Mouse (Mus musculus) testis, adult 2 months (tissue): ENCODE results near the gene Fam133b.

ENCODE experiments used
- CTCF ChIP-seq: fragments of 200-500 bp; IDR thresholded peaks from 2 replicates; pipeline ENCODE4 v1.5.1; 2012; ENCODE audit warnings: low read depth, mild to moderate bottlenecking, inconsistent platforms, low read length, moderate library complexity; ENCODE audit not compliant: control insufficient read depth, insufficient read depth, insufficient replicate concordance
- POLR2A ChIP-seq: fragments of 200-500 bp; IDR thresholded peaks from 2 replicates; pipeline ENCODE4 v1.6.1; 2012; ENCODE audit warnings: low read depth, mild to moderate bottlenecking, inconsistent platforms, low read length, moderate library complexity; ENCODE audit not compliant: control insufficient read depth

GRCm38 (mm10) chr5:3598766-3599165, 55.1 kb downstream of the Fam133b start:
- no peak for TF ChIP-seq CTCF
- no peak for TF ChIP-seq POLR2A
